Mouse (Mus musculus): ENCODE results near the gene Celsr3.

The Celsr3 gene

GRCm38 (mm10) chr9:108806831-108807230, 19.3 kb upstream of the Celsr3 start:
- DNase-seq (ENCODE audit: low spot score in 2 of 2): no peak

DNA sequence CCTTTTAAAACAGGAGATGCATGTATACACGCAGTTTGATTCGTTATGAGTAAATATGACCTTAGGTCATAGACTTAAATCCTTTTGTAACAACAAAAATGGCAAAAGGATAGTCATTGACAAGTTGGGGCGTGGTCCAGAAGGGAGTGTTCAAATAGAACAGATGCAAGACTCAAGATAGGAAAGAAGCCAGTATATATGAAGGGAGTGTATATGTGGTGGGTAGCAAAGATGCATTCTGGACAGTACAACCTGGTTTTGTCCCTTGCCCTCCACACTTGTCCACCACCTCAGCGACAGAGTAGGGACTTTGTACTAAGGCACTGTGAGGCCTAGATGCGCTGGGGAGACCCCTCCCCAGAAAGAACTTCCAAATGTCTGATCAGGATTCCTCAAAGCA, 18.4 kb upstream of the Celsr3 start:
- DNase-seq (ENCODE audit: low spot score in 2 of 2): no peak

GRCm38 (mm10) chr9:108808163-108808665, 17.9 kb upstream of the Celsr3 start, which contains the start of gene Nckipsd:
Nckipsd (plus strand) TSS chr9:108808368.
- peak; percentile 88 to 93 for DNase-seq (ENCODE audit: low spot score in 2 of 2)

DNA sequence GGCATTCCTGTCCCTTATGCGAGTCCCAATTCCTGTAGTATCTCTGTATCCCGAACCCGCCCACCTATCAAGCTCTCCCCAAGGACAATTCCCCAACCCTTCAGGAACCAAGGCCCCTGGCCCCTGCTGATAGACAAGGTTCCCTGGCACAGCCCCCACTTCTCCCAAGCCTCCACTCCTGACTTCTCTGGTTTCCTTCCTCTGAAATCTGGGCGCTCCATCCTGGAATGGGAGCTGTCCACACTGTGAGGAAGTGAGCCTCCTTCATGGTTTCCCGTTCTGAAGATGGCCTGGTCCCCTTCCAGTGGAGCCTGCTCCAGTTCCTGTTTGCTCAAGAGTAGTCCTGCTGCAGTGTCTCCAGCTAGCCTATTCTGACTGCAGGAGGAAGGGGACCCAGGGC, 16.9 kb upstream of the Celsr3 start:
- DNase-seq (ENCODE audit: low spot score in 2 of 2): no peak

DNA sequence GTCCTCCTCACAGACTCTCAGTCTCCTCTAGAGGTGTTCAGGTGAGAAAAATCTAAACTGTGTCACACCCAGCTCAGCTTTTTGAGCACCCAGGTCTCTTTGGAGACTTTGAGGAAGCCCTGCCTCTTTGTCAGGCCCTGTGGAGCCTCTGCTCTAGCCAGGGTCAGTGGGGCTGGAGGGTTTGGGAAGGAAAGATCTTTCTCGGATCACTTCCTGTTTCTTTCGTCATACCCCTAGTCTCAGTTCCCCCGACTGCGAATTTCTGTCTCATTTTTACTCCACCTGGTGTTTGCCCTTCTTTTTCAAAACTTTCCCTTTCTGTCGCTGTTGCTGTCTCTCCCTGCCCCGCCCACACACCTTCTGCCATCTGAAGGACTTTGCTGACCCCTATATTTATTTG, 16.4 kb upstream of the Celsr3 start:
- DNase-seq (ENCODE audit: low spot score in 2 of 2): no peak

GRCm38 (mm10) chr9:108810516-108810915, 15.6 kb upstream of the Celsr3 start:
- DNase-seq (ENCODE audit: low spot score in 2 of 2): no peak

- no peak for DNase-seq (ENCODE audit: low spot score in 2 of 2)
Measured at GRCm38 (mm10) chr9:108815557-108815956, 10.6 kb upstream of the Celsr3 start.

- no peak for DNase-seq (ENCODE audit: low spot score in 2 of 2)
Measured at GRCm38 (mm10) chr9:108819495-108819894, 6.6 kb upstream of the Celsr3 start.

DNA sequence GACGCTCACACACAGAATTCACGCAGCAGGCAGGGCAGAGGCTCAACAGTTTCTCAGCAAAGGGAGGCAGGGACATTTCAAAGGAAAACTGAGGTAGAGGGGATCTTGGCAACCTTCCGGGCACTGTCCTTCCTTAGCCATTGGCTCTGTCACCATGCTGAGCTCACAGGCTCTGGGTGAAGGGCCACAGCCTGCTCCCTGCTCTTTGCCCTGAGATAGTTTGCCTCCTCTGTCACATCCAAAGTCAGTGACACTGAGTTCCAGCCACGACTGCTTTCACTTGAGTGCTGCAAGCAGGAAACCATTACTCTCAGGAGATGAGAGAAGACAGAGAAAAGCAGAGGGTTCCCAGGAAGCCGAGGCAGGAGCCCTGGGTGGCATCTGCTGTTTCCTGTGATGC, 6.0 kb upstream of the Celsr3 start:
- no peak for DNase-seq (ENCODE audit: low spot score in 2 of 2)

DNA sequence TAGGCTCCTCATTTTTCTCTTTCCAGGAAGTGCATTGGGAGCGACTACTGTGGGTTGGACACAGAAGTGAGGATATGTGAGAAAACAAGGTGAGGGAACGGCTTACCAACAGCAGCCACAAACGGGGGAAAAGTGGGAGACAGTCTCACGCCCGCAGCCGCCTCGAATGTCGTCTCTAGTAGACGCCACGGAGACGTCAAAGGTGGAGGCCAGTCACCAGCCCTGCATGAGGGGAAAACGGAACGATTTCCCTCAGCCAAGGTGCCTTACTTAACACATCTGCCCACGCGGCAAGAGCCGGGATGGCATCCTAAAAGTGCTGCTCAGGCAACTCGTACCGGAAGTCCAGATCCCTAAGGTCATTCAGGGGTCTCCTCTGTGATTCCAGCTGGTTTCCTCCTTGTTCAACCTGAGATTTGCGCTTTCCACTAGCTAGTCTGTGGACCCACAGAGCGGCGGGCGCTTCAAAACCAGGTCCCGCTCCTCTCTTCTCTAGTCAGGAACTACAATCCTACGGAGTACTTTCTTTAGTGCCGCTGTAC, 1.9 kb upstream of the Celsr3 start:
- no peak for DNase-seq (ENCODE audit: low spot score in 2 of 2)

- DNase-seq (ENCODE audit: low spot score in 2 of 2): peak; percentile 87 to 92
Measured at GRCm38 (mm10) chr9:108824755-108825413, 1.2 kb upstream of the Celsr3 start.

DNA sequence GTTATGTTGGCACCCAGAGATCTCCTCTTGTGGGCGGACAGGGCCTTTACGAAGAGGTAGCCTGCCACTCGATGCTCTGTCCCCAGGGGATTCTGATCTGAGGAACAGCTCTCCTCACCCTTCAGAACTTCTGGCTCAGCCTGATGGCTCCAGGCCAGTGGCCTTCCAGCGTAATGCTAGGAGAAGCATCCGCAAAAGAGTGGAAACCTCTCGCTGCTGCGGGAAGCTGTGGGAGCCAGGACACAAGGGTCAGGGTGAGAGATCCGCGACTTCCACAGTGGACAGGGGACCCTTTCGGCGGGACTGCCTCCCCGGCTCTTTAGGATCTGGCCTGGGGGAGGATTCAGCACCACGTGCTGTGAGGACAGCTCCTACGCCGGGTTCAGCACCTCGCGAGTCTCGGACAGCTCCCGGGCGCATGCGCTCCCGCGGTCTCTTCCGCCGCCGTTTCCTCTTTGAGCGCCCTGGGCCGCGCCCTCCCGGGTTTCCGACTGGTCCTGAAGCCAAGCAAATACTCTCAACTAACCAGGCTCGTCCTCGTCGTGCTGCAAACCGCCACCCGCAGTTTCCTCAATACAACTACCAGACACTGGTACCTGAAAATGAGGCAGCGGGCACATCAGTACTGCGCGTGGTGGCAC, 700 bp downstream of the Celsr3 start:
- peak in 1 of 2 experiments; percentile 65 for DNase-seq (ENCODE audit: low spot score in 2 of 2)

DNA sequence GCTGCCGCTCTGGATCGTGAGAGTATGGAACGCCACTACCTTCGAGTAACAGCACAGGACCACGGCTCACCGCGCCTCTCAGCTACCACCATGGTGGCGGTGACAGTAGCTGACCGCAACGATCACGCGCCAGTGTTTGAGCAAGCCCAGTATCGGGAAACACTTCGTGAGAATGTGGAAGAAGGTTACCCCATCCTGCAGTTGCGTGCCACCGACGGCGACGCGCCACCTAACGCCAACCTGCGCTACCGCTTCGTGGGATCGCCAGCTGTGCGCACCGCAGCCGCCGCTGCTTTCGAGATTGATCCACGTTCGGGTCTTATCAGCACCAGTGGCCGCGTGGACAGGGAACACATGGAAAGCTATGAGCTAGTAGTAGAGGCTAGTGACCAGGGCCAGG, 1.3 kb downstream of the Celsr3 start:
- DNase-seq (ENCODE audit: low spot score in 2 of 2): no peak

- DNase-seq (ENCODE audit: low spot score in 2 of 2): no peak
Measured at GRCm38 (mm10) chr9:108827906-108828305, 1.8 kb downstream of the Celsr3 start.

- DNase-seq (ENCODE audit: low spot score in 2 of 2): no peak
Measured at GRCm38 (mm10) chr9:108831637-108832036, 5.5 kb downstream of the Celsr3 start.

DNA sequence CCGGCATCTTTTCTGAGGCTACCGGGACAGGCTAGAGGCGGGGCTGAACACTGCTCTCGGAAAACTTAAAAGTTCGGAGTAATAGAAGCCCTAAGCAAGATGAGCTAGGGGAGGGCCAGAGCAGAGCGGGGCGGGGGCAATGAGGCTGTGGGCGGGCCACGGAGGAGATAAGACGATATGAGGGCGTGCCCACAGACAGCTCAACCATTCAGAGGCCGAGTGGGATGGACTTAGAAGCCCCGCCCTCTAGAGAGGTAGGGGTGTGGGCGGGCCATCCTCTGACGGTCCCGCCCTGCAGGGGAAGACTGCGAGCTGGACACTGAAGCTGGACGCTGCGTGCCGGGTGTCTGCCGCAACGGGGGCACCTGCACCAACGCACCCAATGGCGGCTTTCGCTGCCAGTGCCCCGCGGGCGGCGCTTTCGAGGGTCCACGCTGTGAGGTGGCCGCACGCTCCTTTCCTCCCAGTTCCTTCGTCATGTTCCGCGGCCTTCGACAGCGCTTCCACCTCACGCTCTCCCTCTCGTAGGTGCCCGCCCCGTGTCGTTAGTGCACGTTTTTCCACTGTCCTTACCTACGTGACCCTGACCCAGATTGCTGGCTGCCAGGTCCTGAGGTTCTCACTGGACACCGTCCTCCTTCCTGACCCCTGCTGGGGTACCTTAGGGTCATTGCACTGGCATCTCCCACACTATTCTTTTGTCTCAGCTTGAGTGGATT, 6.4 kb downstream of the Celsr3 start:
- DNase-seq (ENCODE audit: low spot score in 2 of 2): peak; percentile 77 to 82

DNA sequence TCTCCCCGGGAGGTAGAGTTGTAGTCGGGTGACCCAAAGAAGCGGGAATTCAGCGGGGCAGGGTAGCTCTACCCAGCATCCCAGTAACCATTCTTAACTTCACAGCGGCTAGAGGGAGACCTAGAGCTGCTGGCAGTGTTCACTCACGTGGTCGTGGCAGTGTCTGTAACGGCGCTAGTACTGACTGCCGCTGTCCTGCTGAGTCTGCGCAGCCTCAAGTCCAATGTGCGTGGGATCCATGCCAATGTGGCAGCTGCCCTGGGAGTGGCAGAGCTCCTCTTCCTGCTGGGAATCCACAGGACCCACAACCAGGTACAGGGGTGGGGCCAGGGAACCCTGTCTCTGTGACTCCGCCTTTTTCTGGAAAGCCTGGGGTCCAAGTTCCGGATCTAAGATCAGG, 16.9 kb downstream of the Celsr3 start:
- peak; percentile 40 to 54 for DNase-seq (ENCODE audit: low spot score in 2 of 2)

DNA sequence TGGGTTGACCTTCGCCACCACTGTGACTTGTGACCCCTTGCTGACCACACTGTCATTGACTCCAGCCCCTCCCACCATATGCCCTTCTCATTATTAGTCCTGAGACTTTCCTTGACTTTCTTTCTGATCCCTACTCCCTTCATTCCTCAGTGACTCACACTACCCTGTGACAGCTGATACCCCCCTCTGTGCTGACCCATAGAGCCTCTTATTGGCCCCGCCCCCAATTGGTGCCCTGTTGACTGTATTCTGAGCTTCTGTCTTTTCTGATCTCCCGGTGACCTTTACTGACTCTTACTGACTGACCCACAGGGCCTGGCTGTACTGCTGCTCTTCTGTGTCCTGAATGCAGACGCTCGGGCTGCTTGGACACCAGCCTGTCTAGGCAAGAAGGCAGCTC, 19.3 kb downstream of the Celsr3 start:
- no peak for DNase-seq (ENCODE audit: low spot score in 2 of 2)

GRCm38 (mm10) chr9:108847374-108847773, 21.3 kb downstream of the Celsr3 start:
- DNase-seq (ENCODE audit: low spot score in 2 of 2): no peak

GRCm38 (mm10) chr9:108848419-108848818, 22.3 kb downstream of the Celsr3 start:
- DNase-seq (ENCODE audit: low spot score in 2 of 2): no peak

DNA sequence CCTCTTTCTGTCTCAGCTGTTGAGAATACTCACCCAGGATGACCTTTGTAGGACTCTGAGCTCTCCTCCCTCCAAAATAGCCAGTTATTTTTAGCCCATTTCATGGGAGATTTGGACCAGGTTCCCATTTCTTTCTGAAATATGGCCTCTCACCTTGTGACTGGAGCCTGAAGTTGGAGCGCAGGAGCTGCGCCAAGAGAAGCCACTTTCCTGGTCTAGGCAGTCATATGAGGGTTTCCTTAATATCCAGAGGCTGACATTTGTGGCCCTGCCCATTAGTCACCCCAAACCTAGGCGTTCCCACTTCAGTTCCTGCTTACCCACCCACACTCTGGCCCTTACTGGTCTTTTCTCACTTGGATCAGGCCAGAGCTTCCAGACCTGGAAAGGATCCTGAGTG, 26.9 kb downstream of the Celsr3 start, which contains the start of gene Slc26a6:
Slc26a6 (plus strand) TSS at position 308 of the 400 bp plus-strand sequence.
- no peak for DNase-seq (ENCODE audit: low spot score in 2 of 2)

DNA sequence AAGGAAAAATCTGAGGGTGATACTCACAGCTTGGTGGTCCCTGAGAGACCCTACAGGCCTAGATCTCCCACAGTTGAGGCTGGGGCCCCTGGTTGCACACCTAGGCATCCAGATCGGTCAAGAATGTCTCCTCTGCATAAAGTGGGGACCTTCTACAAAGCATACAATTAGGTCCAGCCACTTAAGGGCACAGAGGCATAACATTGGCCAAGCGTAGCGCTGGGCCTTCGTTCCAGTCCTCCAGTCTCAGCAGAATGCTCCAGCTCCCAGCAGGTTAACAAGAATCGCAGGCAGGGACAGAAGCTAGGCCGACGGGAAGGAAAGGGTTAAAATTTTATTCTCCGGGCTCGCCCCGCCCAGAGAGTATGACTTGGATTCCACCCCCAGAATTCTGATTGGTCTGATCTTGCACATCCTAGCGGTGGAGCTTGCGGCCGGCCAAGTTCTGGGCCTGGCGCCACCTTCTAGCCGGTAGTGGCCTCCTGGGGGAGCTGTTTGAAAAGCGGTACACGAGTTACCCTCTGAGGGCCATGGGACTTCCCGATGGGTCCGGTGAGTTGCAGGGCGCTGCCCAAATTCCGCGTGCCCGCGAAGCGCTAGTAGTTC, 27.6 kb downstream of the Celsr3 start:
- peak; percentile 90 to 91 for DNase-seq (ENCODE audit: low spot score in 2 of 2)

All from frontal cortex, postnatal 10 days (tissue).